Mouse (Mus musculus): Measurements from ENCODE around the gene Pdgfc. TPM values are rescaled to one million over a fixed set of nuclear protein-coding genes. Genes with fewer than 3 reads are reported as not detected.

Pdgfc gene
- total RNA-seq, 2 experiments from 2014 or later = 4.1 to 7.4 TPM

- no peak for DNase-seq
Measured at GRCm38 (mm10) chr3:81150228-81150627, 114.0 kb downstream of the Pdgfc start.

- no peak for DNase-seq
Measured at GRCm38 (mm10) chr3:81154420-81154819, 118.2 kb downstream of the Pdgfc start.

- DNase-seq = no peak
Measured at GRCm38 (mm10) chr3:81160457-81161165, 124.4 kb downstream of the Pdgfc start.

- no peak for DNase-seq
Measured at GRCm38 (mm10) chr3:81162129-81162528, 125.9 kb downstream of the Pdgfc start.

- DNase-seq = no peak
Measured at GRCm38 (mm10) chr3:81164091-81164490, 127.9 kb downstream of the Pdgfc start.

- no peak for DNase-seq
Measured at GRCm38 (mm10) chr3:81170073-81170809, 134.0 kb downstream of the Pdgfc start.

- no peak for DNase-seq
Measured at GRCm38 (mm10) chr3:81174832-81175231, 138.6 kb downstream of the Pdgfc start.

GRCm38 (mm10) chr3:81181319-81182013 lies 145.2 kb downstream of the Pdgfc start:
- DNase-seq = no peak

GRCm38 (mm10) chr3:81196937-81197336 lies 160.7 kb downstream of the Pdgfc start:
- no peak for DNase-seq

GRCm38 (mm10) chr3:81197644-81198043 lies 161.4 kb downstream of the Pdgfc start:
- no peak for DNase-seq

- DNase-seq = no peak
Measured at GRCm38 (mm10) chr3:81200647-81201046, 164.4 kb downstream of the Pdgfc start.

GRCm38 (mm10) chr3:81205201-81205600 lies 169.0 kb downstream of the Pdgfc start:
- no peak for DNase-seq

- DNase-seq = no peak
Measured at GRCm38 (mm10) chr3:81208246-81208645, 172.0 kb downstream of the Pdgfc start.

GRCm38 (mm10) chr3:81211147-81211546 lies 174.9 kb downstream of the Pdgfc start:
- DNase-seq = no peak

GRCm38 (mm10) chr3:81211666-81212065 lies 175.4 kb downstream of the Pdgfc start:
- no peak for DNase-seq

GRCm38 (mm10) chr3:81215547-81216118 lies 179.4 kb downstream of the Pdgfc start:
- DNase-seq = no peak

GRCm38 (mm10) chr3:81221682-81222081 lies 185.5 kb downstream of the Pdgfc start:
- DNase-seq = no peak

- DNase-seq = no peak
Measured at GRCm38 (mm10) chr3:81228344-81228743, 192.1 kb downstream of the Pdgfc start.

GRCm38 (mm10) chr3:81242697-81243590 lies 206.7 kb downstream of the Pdgfc start:
- DNase-seq = no peak

GRCm38 (mm10) chr3:81243591-81243990 lies 207.4 kb downstream of the Pdgfc start:
- DNase-seq = no peak

GRCm38 (mm10) chr3:81262801-81263200 lies 226.6 kb downstream of the Pdgfc start:
- DNase-seq = no peak

Measured in gastrocnemius, postnatal 10 days (tissue).